Mouse (Mus musculus) forebrain, postnatal 0 days (tissue): ENCODE results near the gene Zfp292. TPM values are rescaled to one million over a fixed set of nuclear protein-coding genes. Genes with fewer than 3 reads are reported as not detected.

ENCODE experiments used
- ATAC-seq: fragments of 200-750 bp; cut with Nextera tagmentation; 2 replicates; pipeline ENCODE4 v1.8.0; 2017; ENCODE audit warnings: mild to moderate bottlenecking, moderate library complexity
- DNase-seq: peaks from one replicate; pipeline ENCODE4 v3.0.0-alpha.2; 2015
- H3K27ac ChIP-seq: fragments of 300-500 bp; sonication (generic); 2 replicates; pipeline ENCODE4 v1.5.1; 2014; ENCODE audit warnings: low read depth, mild to moderate bottlenecking, antibody characterized with exemption, low read length, moderate library complexity, mixed read lengths
- H3K27me3 ChIP-seq: fragments of 300-500 bp; sonication (generic); 2 replicates; pipeline ENCODE4 v1.6.1; 2014; ENCODE audit warnings: mild to moderate bottlenecking, low read length, mixed read lengths; ENCODE audit not compliant: insufficient read depth
- H3K36me3 ChIP-seq: fragments of 300-500 bp; sonication (generic); 2 replicates; pipeline ENCODE4 v1.6.1; 2014; ENCODE audit warnings: mild to moderate bottlenecking, moderate library complexity; ENCODE audit not compliant: insufficient read depth
- H3K4me1 ChIP-seq: fragments of 300-500 bp; sonication (generic); 2 replicates; pipeline ENCODE4 v1.6.1; 2014; ENCODE audit warnings: antibody characterized with exemption; ENCODE audit not compliant: insufficient read depth
- H3K4me2 ChIP-seq: fragments of 300-500 bp; sonication (generic); 2 replicates; pipeline ENCODE4 v1.6.1; 2014; ENCODE audit warnings: low read depth, mild to moderate bottlenecking, moderate library complexity
- H3K4me3 ChIP-seq: fragments of 300-500 bp; sonication (generic); 2 replicates; pipeline ENCODE4 v1.5.1; 2014; ENCODE audit warnings: low read depth, low read length, mixed read lengths
- H3K9ac ChIP-seq: fragments of 300-500 bp; sonication (generic); 2 replicates; pipeline ENCODE4 v1.6.1; 2014; ENCODE audit warnings: mild to moderate bottlenecking
- H3K9me3 ChIP-seq: fragments of 300-500 bp; sonication (generic); 2 replicates; pipeline ENCODE4 v1.6.1; 2016; ENCODE audit warnings: low read length
- CTCF ChIP-seq: sonication (generic); IDR thresholded peaks from 2 replicates; pipeline ENCODE4 v1.5.1; 2016; ENCODE audit warnings: antibody characterized with exemption, control low read depth, low read depth
- WGBS: fragments of 180-500 bp; shearing (Covaris S2); extraction: QIAGEN DNeasy Blood & Tissue Kit; methylation state at CpG from one replicate; pipeline ENCODE4 v1.1.7; 2014; 5-methylcytosine and 5-hydroxymethylcytosine counted together
- polyA plus RNA-seq: library from polyadenylated mRNA; unstranded; fragments of >200 nt; fragmentation: Nextera tagmentation; extraction: Ambion mirVana; gene quantifications from 2 replicates; pipeline ENCODE4 v1.2.1, GENCODE M21; 2015
- total RNA-seq: library from RNA; depleted of rRNA; stranded (reverse); fragments of >200 nt; gene quantifications from 2 replicates; pipeline ENCODE4 v1.2.3, GENCODE M21; 2014

The Zfp292 gene
- total and polyA plus RNA-seq, 2 experiments from 2014 or later: 16.7 to 46.3 TPM

GRCm38 (mm10) chr4:34819904-34820303, 62.9 kb downstream of the Zfp292 start:
- Histone ChIP-seq H3K4me1 (no peaks in the 10 kb centered on the region), H3K4me2 (no peak overlapping the region), H3K27ac (no peak overlapping the region), H3K9me3 (no peaks in the 10 kb centered on the region), H3K27me3 (no peaks in the 10 kb centered on the region), H3K4me3 (no peak overlapping the region), H3K9ac (no peak overlapping the region), H3K36me3 (peaks cover 20% of the 10 kb centered on the region)
- no peak for DNase-seq
- no peak for ATAC-seq
- WGBS: 93% methylated on average over 4 of the region's 4 CpGs
- TF ChIP-seq CTCF: no peak

- H3K27me3 ChIP-seq: no peaks in the 10 kb centered on the region
- ATAC-seq (no peak), DNase-seq (no peak)
- H3K9ac ChIP-seq: no peak overlapping the region
- no peaks in the 10 kb centered on the region for H3K4me1 ChIP-seq
- no peak overlapping the region for H3K4me2 ChIP-seq
- WGBS: 88% methylated on average over 14 of the region's 14 CpGs
- H3K36me3 ChIP-seq: peaks cover 7% of the 10 kb centered on the region
- no peak for TF ChIP-seq CTCF
- H3K27ac ChIP-seq: no peak overlapping the region
- no peaks in the 10 kb centered on the region for H3K9me3 ChIP-seq
- H3K4me3 ChIP-seq: no peak overlapping the region
These were observed 81.4 kb downstream of the Zfp292 start for GRCm38 (mm10) chr4:34801166-34802034.

GRCm38 (mm10) chr4:34798005-34798404, 84.8 kb downstream of the Zfp292 start:
- no peaks in the 10 kb centered on the region for H3K27me3 ChIP-seq
- ATAC-seq (peak; percentile 30; the same call in 1 of the 2 replicates), DNase-seq (no peak)
- no peak overlapping the region for H3K9ac ChIP-seq
- H3K4me2 ChIP-seq: no peak overlapping the region
- H3K4me1 ChIP-seq: no peaks in the 10 kb centered on the region
- no peaks in the 10 kb centered on the region for H3K36me3 ChIP-seq
- 85% methylated on average over 2 of the region's 2 CpGs for WGBS
- no peak for TF ChIP-seq CTCF
- no peaks in the 10 kb centered on the region for H3K9me3 ChIP-seq
- H3K4me3 ChIP-seq: no peak overlapping the region
- no peak overlapping the region for H3K27ac ChIP-seq

- H3K9me3 ChIP-seq: no peaks in the 10 kb centered on the region
- WGBS: 77% methylated on average over 8 of the region's 8 CpGs
- DNase-seq: no peak
- no peaks in the 10 kb centered on the region for H3K27me3 ChIP-seq
- no peak overlapping the region for H3K27ac ChIP-seq
- no peak overlapping the region for H3K9ac ChIP-seq
- H3K36me3 ChIP-seq: no peaks in the 10 kb centered on the region
- ATAC-seq: peak; percentile 36; the same call in 1 of the 2 replicates
- no peak overlapping the region for H3K4me2 ChIP-seq
- H3K4me1 ChIP-seq: no peaks in the 10 kb centered on the region
- no peak for TF ChIP-seq CTCF
- H3K4me3 ChIP-seq: no peak overlapping the region
These were observed 85.3 kb downstream of the Zfp292 start for GRCm38 (mm10) chr4:34797294-34797983.

- Histone ChIP-seq H3K4me2 (no peak overlapping the region), H3K4me3 (no peak overlapping the region), H3K27me3 (no peaks in the 10 kb centered on the region), H3K36me3 (no peaks in the 10 kb centered on the region), H3K9me3 (no peaks in the 10 kb centered on the region), H3K4me1 (no peaks in the 10 kb centered on the region), H3K9ac (no peak overlapping the region), H3K27ac (no peak overlapping the region)
- no peak for ATAC-seq
- WGBS: 66% methylated on average over 5 of the region's 5 CpGs
- no peak for DNase-seq
- no peak for TF ChIP-seq CTCF
These were observed 86.5 kb downstream of the Zfp292 start for GRCm38 (mm10) chr4:34796294-34796693.

- no peak overlapping the region for H3K9ac ChIP-seq
- TF ChIP-seq CTCF: no peak
- ATAC-seq (no peak), DNase-seq (no peak)
- H3K4me1 ChIP-seq: no peaks in the 10 kb centered on the region
- no peaks in the 10 kb centered on the region for H3K27me3 ChIP-seq
- no peaks in the 10 kb centered on the region for H3K9me3 ChIP-seq
- H3K4me3 ChIP-seq: no peak overlapping the region
- 78% methylated on average over 3 of the region's 3 CpGs for WGBS
- no peak overlapping the region for H3K27ac ChIP-seq
- H3K4me2 ChIP-seq: no peak overlapping the region
- no peaks in the 10 kb centered on the region for H3K36me3 ChIP-seq
These were observed 96.3 kb downstream of the Zfp292 start for GRCm38 (mm10) chr4:34786476-34786875.

GRCm38 (mm10) chr4:34785646-34786045, 97.1 kb downstream of the Zfp292 start:
- Histone ChIP-seq H3K9ac (no peak overlapping the region), H3K27me3 (no peaks in the 10 kb centered on the region), H3K4me1 (no peaks in the 10 kb centered on the region), H3K4me3 (no peak overlapping the region), H3K4me2 (no peak overlapping the region), H3K27ac (no peak overlapping the region), H3K9me3 (no peaks in the 10 kb centered on the region), H3K36me3 (no peaks in the 10 kb centered on the region)
- ATAC-seq (no peak), DNase-seq (no peak)
- WGBS: 83% methylated on average over 2 of the region's 2 CpGs
- no peak for TF ChIP-seq CTCF
